Mouse (Mus musculus) gastrocnemius, postnatal 36 days (tissue): ENCODE data around the gene Slfn8. TPM values are rescaled to one million over a fixed set of nuclear protein-coding genes. Genes with fewer than 3 reads are reported as not detected.
"Not testable (repeated sequence)": the region's sequence is repeated elsewhere in the genome, so short reads cannot be mapped to it uniquely, and the experiment has no call there.

Experiments used
- DNase-seq, 2 experiments: peaks; one replicate each; pipeline ENCODE4 v3.0.0; 2022
- intact Hi-C: fragments of 180-260 bp; cut with DNase I; formaldehyde crosslinking; loops from one replicate; pipeline ENCODE4 v1.15.1; 2025
- total RNA-seq, 2 experiments: library from RNA; stranded (reverse); gene quantifications; 2 replicates each; pipeline ENCODE4 v1.2.3; 2021

Slfn8 gene
- total RNA-seq, 2 experiments from 2014 or later = 0.17 to 0.18 TPM

DNA sequence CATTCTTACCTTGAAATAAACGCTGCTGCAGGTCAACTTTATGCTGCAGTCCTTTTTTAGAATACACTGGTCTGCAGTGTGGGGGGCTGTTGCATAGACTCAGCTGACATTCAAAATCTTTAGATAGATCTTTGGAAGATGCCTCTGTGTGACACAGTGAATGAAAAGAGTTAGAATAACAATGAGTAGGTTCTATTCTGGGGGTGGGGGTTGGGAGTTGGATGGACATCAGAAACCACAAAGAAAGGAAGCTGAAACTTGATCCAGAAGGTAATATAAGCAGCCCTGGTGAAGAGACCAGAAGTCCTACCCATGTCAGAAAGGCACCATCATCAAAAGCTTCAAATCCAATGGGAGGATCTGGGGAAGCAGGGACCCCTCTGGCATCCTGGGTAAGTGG, 7.3 kb downstream of the Slfn8 start:
- DNase-seq = no peak
- intact Hi-C loops = no loop called here

DNA sequence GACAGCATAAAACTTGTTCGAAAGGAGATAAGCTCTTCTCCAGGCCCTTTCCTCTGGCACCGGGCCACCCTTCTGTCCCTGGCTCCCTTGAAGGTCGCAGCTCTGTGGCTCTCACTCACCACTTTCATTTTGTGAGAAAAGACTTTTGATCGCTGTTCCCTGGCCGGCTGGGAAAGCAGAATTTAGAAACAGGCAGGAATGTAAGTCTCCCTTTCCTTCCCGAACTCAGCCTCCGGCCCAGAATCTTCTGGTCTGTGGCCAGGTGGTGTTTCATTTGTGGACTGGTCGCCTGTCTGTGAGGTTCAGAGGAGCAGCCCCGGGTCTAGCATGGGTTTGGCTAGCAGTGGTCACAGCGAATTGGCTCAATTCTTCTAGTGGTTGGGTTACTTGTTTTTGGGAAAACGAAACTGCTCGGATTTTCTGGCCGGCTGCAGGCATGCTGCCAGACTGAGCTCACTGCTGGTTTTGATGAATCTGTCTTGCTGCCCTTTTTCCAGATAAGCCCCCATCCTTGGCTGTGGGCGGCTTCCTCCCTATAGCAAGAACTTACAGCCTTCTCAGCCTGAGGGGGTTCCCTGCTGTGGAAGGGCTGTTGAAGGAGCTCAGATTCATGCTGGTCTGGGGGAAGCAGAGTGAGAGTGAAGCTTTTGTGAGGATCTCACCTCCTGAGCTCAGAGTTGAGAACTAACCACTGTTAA, 29.0 kb downstream of the Slfn8 start, which contains the start of gene Slfn9:
TSS of gene Slfn9 (minus strand) at position 362 of the 698 bp plus-strand sequence.
- intact Hi-C loops = no loop called here

DNA sequence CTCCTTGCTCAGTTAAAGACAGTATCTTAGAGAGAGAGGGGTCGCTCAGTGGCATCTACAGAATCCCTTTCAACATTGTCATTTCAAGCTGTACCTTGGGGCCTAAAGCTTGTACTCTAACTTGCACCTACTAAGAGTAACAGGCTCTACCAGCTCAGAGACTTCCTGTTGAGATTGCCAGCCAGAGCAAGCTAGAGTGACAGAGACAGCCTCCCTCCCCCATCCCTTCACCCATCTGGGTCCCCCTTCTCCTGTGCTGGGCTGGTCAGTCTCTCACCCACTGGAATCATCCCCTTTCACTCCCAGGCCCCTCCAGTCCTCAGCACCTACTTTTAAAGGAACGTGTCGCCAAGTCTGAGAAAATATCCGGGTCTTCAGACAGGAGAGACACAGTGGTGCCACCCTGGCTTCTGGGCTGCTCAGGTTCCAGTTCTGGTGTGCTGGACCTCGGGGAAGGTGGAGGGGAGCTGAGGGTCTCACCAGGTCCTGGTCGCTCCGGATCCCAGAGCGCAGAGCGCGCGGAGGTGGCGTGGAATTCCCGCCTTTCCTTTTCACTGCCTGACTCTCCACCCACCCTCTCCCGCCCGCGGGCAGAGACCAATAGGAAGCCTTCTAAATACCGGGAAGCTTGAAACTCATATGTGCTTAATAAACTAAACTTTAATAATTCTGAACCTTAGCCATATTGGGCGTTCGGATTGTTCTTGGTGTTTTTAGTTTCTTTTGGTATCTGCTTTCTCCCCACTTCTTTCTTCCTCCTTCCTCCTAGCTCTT, 29.8 kb downstream of the Slfn8 start:
- intact Hi-C loops = not testable (repeated sequence)
- peak in 1 of 2 experiments; percentile 9 for DNase-seq

More for the DNA sequence above, 29.0 kb downstream of the Slfn8 start, which contains the start of gene Slfn9:
- DNase-seq = peak; percentile 21 to 53

DNA sequence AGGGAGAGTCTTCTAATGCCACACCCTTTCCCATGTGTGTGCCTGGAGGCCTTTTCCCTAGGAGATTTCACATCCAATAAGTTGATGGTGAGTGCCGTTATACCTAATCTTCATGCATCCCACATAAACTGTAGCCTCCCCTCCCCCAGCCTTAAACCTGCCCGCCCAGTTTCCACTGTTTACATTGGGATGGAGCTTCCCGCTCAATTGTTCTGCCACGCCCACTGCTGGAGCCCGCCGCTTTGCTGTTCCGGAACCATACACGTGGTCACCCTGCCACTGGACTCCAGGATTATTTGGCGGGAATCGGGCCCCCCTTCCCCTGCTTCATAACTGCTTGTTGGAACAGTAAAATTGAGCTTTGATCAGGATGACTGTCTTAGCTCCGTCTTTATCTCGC, 31.3 kb downstream of the Slfn8 start:
- no peak for DNase-seq
- intact Hi-C loops = no loop called here

DNA sequence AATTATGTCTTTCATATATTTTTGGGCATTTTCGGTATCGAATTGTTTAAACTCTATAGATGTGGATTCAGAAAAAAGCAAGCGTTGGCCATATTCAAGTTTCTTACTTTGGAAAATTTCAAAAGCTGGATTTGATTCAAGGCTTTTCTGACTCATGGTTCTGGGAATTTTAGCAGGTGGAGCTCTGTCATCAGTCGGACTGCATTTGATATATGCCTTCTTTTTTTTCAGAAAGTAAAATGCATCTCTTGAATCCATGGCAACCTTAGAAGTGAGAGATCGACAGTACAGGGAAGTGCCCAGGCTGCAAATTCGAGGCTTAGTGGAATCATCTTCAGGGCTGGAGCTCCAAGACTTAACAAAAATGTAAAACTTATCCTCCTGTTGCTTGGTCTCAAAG, 33.0 kb downstream of the Slfn8 start:
- no peak for DNase-seq
- intact Hi-C loops = no loop called here

DNA sequence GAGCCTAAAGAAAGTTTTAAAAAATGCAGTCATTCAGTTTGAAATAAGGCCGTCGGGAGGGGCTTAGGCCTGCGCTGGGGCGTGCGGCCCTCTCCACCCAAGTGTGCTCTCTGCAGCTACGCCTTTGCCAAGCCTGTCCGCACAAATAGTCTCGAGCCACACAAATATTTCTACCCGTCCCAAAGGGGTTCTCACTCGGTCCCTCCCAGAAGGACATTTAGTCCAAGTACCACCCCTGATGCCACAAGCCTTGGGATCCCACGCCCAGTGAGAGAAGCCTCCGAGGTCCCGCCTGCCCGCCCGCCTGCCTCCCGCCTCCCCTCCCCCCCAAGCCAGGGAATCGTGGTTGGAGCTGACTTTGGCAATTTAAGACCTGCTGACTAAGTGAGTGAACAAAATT, 37.4 kb downstream of the Slfn8 start:
- peak in 1 of 2 experiments; percentile 19 for DNase-seq
- intact Hi-C loops = no loop called here

DNA sequence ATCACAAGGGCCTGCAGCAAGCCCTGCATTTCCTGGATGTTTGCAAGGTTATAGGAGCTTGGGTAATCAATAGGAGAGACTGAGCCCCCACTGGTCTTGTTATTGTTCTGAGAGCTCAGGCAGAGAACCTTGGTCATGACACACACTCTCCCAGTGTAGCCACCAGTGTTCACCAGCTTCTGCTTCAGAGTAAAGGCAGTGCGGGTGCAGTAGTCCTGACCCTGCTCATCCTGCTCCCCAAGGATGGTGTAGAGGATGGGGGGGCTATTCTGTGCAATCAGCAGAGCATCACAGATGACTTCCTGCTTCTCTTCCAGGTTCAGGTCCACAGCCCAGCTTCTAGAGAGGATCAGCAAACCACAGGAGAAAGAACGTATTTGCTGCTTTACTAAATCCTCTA, 38.2 kb downstream of the Slfn8 start:
- intact Hi-C loops, DNase-seq: not testable (repeated sequence)

DNA sequence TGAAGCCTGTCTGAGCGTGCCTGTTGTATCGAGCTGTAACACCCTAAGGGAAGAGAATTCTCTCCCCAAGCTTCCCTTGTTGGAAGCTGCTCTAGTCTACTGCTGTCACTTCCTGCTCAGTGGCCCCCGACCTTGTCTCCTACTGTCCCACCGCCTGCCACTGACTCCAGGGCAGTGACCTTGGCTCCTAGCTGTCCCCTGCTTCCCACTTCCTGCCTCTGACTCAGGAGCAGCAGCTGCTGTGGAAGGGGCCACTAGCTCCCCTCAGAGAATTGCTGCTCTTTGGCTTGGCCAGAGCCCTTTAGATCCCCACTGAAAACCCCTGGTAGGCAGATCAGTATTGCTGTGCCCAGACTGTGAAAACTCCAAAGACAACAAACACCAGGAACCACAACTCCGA, 46.7 kb downstream of the Slfn8 start:
- intact Hi-C loops = loop anchor here (10.0 kb wide), 1 partner anchor 359 kb away; no protein-coding TSS in a partner anchor
- DNase-seq = no peak

DNA sequence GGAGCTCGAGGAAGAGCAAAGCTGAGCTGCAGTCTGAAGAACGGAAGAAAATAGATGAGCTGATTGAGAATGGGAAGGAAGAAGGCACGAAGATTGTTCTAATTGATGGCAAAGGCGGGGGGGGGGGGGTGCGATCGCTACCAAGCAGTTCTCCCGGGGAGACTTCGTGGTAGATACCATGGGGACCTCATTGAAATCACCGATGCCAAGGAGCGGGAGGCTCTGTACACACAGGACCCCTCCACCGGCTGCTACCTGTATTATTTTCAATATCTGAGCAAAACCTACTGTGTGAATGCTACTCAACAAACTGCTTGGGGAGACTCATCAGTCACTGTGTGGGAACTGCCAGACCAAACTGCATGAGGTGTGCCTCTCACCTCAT, 49.0 kb downstream of the Slfn8 start:
- DNase-seq = no peak

DNA sequence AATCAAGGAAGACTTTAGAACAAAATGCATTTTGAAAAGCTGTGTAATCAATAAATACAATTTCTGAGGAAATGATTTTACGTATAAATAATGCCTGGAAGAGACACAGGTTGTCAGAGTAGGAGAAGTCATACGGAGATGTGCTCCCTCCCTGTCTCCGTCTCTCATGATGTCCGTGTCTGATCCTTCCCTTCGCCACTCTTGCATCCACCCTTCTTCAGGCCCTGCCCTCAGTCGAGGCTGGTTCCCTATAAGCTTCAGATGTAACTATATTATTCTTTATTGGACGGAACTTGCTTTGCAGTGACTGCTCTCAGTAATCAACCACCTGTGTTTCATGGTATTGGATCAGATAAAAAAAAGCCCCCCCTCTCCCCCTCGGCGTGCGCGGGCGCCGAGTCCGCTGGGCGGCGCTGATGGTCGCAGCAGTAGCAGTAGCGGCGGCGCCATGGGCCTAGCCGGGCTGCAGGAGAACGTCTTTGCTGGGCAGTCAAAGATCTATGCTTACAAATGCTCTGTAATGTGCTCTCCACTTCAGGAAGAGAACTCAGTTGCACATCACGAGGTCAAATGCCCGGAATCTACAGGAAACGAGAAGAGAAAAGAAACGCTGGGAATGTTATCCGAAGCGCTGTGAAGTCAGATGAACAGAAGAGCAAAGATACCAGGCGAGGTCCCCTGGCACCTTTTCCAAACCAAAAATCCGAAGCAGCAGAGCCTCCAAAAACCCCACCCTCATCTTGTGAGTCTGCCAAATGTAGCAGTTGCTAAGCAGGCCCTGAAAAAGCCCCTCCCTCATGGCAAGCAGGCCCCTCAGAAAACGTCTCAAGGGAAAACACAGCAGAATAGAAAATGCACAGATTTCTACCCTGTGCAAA, 49.7 kb downstream of the Slfn8 start:
- DNase-seq = no peak
- intact Hi-C loops = loop anchor here (10.0 kb wide), 1 partner anchor 356 kb away; no protein-coding TSS in a partner anchor

More for the DNA sequence above, 49.0 kb downstream of the Slfn8 start:
- intact Hi-C loops = loop anchor here (10.0 kb wide), 1 partner anchor 357 kb away; no protein-coding TSS in a partner anchor

DNA sequence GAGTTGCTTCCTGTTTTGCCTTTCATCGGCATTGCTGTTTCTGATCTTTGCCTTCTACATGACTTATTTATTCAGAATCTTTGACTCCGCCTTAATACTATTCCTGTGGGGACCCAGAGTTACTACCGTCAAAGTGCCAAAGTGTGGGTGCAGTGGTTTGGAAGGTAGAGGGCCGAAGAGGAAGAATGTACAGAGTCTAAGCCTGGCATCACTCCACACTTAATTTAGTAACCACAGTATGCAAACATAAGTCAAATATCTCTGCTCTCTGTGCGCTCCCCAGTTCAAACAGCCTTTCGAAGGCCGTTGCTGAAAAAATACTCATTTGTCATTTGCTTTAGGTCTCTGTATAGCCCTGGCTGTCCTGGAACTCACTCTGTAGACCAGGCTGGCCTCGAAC, 58.4 kb downstream of the Slfn8 start:
- intact Hi-C loops = no loop called here
- no peak for DNase-seq

DNA sequence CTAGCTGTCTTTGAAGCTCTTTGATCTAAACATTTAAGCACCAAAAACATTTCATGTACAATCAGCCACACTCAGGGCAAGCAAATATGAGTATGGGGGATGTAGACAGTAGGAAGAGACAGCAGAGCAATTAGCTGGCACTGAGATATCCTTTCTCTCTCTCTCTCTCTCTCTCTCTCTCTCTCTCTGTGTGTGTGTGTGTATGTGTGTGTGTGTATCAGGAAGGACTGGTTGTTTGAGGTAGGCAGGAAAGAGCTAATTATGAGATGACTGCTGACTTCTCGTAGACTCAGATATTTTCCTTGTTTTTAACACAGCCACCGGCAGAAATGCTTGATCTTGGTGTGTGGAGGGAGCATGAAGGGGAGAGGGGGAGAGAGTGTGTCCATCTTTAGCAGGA, 58.9 kb downstream of the Slfn8 start:
- no peak for DNase-seq
- intact Hi-C loops = no loop called here

DNA sequence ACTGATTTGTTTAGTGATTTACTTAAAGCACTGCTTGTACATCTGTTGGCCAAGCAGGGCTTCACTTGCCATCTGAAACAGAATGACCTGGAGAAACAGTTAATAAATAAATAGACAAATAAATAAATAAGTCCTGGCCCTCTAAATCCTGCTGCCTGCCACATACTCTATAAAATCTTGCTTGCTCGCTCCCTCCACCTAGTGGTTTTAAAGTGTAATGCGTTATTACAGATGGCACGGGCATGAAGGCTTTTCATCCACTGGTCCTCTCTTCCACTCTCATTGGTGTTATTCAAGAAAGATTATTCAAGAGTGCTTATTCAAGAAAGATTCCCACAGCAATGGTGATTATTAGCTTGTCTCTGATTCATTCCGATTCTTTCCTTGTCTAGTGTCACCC, 61.0 kb downstream of the Slfn8 start:
- intact Hi-C loops = loop anchor here (2.0 kb wide), 1 partner anchor 45 kb away; no protein-coding TSS in a partner anchor
- no peak for DNase-seq

DNA sequence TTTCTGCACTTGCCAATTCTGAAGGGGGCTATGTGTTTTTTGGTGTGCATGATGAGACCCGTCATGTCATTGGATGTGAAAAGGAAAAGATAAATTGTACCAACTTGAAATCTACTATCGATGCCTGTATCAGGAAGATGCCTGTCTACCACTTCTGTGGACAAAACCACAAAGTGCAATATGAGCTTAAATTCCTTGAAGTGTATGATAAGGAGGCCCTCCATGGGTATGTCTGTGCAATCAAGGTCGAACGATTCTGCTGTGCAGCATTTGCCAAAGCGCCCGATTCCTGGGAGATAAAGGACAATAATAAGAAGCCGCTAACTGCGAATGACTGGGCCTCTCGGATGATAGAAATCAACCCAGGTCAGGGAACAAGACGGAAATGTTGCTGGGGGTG, 63.7 kb downstream of the Slfn8 start:
- no peak for DNase-seq
- intact Hi-C loops = no loop called here

DNA sequence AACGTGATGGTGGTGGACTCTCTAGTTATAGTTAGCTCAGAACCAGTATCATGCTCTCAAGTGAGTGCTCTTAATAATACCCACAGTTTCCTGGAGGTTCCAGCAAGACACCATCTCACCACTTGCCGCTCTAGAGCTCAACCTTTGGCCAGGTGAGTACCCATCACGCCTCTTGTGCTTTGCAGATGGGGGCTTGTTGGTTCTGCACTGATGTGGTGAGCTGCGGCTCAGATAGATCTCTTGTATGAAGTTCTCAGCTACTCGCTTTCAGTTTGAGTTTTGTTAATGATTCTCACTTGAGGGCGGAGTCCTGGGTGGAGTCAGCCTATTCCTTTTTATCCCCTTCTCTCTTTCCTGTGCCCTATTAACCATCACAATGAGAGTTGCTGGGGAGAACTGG, 66.0 kb downstream of the Slfn8 start:
- no peak for DNase-seq
- intact Hi-C loops = no loop called here

DNA sequence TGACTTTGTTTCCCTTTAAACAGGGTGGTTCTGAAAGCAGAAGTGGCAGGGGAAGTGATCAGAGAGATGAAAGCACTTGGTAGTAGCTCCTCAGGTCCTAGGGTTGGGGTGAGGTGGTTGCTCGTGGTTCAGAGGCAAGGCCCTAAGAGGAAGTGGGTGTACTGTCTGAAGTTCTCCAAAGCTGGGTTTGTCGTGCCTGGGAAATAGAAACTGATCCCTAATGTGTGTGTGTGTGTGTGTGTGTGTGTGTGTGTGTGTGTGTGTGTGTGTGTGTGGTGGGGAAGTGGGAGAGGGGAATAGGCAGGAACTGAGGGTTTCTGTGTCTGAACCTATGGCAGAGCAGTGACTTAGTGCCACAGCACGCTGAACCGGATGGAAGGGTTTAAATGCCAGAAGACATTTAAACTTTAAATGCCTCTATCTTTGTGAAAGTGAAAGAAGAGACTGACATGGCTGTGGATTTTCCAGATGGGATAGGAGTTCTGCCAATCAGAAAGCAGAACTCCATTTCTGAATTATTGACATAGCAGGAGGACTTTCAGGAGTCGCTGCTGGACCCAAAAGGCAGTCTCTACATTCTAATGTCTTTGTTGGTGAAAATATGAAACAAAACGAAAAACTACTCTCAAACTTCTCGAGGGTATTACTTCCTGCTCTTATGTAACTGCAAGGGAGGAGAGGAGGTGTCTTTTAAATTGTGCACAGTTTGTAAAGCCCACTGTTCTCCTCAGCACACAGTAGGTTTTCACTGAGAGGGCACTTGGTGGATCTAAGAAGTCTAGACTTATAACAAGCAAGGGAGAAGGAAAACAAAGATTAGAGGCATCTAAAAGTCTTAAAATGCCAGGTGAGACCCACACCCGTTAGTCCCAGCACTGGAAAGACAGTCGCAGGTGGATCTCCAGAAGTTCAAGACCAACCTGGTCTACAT, 67.7 kb downstream of the Slfn8 start:
- no peak for DNase-seq
- intact Hi-C loops = no loop called here
